Mouse (Mus musculus): ENCODE results near the gene Clpsl2.

DNA sequence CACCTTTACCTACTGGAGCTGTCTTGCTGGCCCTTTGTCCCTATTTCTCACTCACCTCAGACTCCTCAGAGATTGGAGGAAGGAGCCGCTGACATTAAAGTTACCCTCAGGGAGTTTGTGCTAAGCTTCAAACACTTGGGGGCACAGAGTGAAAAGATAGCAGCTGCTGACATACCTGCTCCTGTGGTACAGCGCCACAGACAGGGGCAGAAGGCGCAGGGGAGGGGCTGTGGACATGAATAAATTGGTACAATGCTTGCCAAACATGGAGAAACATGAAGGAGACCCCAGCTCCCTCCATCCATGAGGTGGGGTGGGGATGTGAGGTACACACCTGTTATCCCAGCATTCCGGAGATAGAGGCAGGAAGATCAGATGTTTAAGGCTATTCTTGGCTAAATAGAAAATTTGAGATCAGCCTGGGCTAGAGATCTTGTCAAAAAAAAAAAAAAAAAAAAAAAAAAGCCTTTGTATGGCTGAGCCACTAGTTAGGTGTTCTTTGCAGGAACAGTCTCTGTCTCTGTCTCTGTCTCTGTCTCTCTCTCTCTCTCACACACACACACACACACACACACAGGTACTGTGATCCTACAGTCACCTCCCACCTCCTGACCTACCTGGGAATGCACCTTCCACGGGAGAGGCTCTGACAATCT is 28.0 kb upstream of the Clpsl2 start:
- TF ChIP-seq CTCF (IDR thresholded peaks at IDR 0.05; ENCODE audit: borderline replicate concordance, extremely low read depth, insufficient read depth, insufficient read length): no peak
- no peak for TF ChIP-seq POLR2A (IDR thresholded peaks at IDR 0.05; ENCODE audit: borderline replicate concordance, extremely low read depth, insufficient read depth, insufficient read length, poor library complexity, severe bottlenecking)
